8 mouse cellular contexts compared by ENCODE assay signal in the genomic region with DNA sequence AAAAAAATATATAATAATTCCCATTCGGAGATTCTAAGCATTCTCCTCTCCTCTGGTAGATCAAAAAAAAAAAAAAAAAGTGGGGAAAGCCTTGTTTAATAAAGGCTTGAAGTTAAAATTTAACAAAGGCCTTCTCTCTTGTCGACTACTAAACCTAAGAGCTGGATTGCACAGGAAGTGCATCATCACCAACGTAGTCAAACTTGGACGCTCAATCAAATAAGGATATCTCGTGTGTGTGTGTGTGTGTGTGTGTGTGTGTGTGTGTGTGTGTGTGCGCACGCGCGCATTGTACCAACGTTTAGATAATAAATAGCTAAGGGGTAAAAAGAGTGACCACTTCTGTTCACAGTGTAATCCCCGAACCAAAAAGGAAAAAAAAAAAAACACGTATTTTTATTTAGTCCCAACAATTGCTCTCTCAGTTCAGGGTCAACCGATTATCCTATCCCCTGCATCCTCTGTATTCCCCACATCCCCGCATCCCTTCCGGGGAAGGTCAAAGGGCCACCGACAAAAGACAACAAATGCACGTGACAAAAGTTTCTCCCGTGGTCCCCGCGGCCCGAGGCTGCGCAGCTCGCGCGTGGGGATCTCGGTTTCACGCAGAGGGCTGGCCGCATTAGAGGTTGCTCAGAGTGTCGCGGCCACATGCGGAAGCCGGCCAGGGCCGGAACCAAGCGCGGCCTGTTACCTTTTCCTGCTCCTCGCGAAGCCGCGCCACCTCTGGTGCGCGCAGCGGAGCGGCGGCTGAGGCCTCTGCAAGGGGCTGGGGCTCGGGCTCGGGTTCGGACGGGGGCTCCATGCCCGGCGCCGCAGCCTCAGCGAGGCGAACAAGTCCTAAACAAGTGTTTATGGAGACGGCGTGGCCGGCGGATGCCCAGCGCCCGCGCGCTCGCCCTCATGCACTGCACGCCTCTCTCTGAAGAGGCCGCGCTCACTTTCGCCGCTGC. TPM values are rescaled to one million over a fixed set of nuclear protein-coding genes. Genes with fewer than 3 reads are reported as not detected.
DNase-seq lines count a peak whose midpoint lies in the region; ATAC-seq lines count a peak whose summit lies in the region.

No protein-coding gene starts in this region.

- peak overlapping the region; percentile 90 for H3K27ac ChIP-seq in embryonic facial prominence, embryonic 14.5 days (replicated peaks; ENCODE audit: low read depth, low read length)
- H3K27ac ChIP-seq in limb, embryonic 13.5 days, result peak overlapping the region; percentile 87
- H3K27ac ChIP-seq in midbrain, embryonic 15.5 days, result peak overlapping the region; percentile 86

- peak overlapping the region; percentile 91 for H3K9ac ChIP-seq in embryonic facial prominence, embryonic 14.5 days (ENCODE audit: low read depth, low read length)
- peak overlapping the region; percentile 93 for H3K9ac ChIP-seq in limb, embryonic 13.5 days
- H3K9ac ChIP-seq in midbrain, embryonic 15.5 days, result peak overlapping the region; percentile 52

- peak; percentile 78 for ATAC-seq in embryonic facial prominence, embryonic 14.5 days (ENCODE audit: low read depth)
- ATAC-seq in limb, embryonic 13.5 days (ENCODE audit: low FRiP score, low read depth), result peak; percentile 79
- ATAC-seq in midbrain, embryonic 15.5 days (replicated peaks), result peak; percentile 89

- H3K4me3 ChIP-seq in embryonic facial prominence, embryonic 14.5 days (ENCODE audit: low read depth, low read length), result peak overlapping the region; percentile 85
- H3K4me3 ChIP-seq in limb, embryonic 13.5 days, result peak overlapping the region; percentile 94
- H3K4me3 ChIP-seq in midbrain, embryonic 15.5 days, result peak overlapping the region; percentile 86

- no peaks in the 10 kb centered on the region for H3K9me3 ChIP-seq in embryonic facial prominence, embryonic 14.5 days (ENCODE audit: control insufficient read depth, low read length)
- H3K9me3 ChIP-seq in limb, embryonic 13.5 days, result peaks cover 3% of the 10 kb centered on the region; the same call in 1 of the 2 replicates
- H3K9me3 ChIP-seq in midbrain, embryonic 15.5 days, result no peaks in the 10 kb centered on the region

- WGBS in embryonic facial prominence, embryonic 14.5 days, result under 1% methylated on average over 49 of the region's 67 CpGs
- under 1% methylated on average over 65 of the region's 67 CpGs for WGBS in limb, embryonic 13.5 days
- WGBS in midbrain, embryonic 15.5 days, result under 1% methylated on average over 62 of the region's 67 CpGs

- peak overlapping the region; percentile 54 for H3K4me2 ChIP-seq in embryonic facial prominence, embryonic 14.5 days (ENCODE audit: low read depth, low read length)
- peak overlapping the region; percentile 70 for H3K4me2 ChIP-seq in limb, embryonic 13.5 days (replicated peaks)
- H3K4me2 ChIP-seq in midbrain, embryonic 15.5 days, result peak overlapping the region; percentile 62

- no peaks in the 10 kb centered on the region for H3K27me3 ChIP-seq in embryonic facial prominence, embryonic 14.5 days (replicated peaks; ENCODE audit: control insufficient read depth, insufficient read depth, low read length)
- H3K27me3 ChIP-seq in limb, embryonic 13.5 days, result no peaks in the 10 kb centered on the region
- H3K27me3 ChIP-seq in midbrain, embryonic 15.5 days (replicated peaks), result no peaks in the 10 kb centered on the region

- no peaks in the 10 kb centered on the region for H3K36me3 ChIP-seq in embryonic facial prominence, embryonic 14.5 days (ENCODE audit: control insufficient read depth, insufficient read depth, low read length)
- no peaks in the 10 kb centered on the region for H3K36me3 ChIP-seq in limb, embryonic 13.5 days
- no peaks in the 10 kb centered on the region for H3K36me3 ChIP-seq in midbrain, embryonic 15.5 days (replicated peaks)

- peaks cover 14% of the 10 kb centered on the region for H3K4me1 ChIP-seq in embryonic facial prominence, embryonic 14.5 days (ENCODE audit: control insufficient read depth, insufficient read depth, low read length)
- H3K4me1 ChIP-seq in limb, embryonic 13.5 days, result peaks cover 8% of the 10 kb centered on the region; the same call in 1 of the 2 replicates
- 0 out of 2 replicates have a peak, but pooled peaks cover 6% of the 10 kb centered on the region for H3K4me1 ChIP-seq in midbrain, embryonic 15.5 days

- peak; percentile 76 for DNase-seq in 3T3-L1 (ENCODE audit: low read depth, low spot score)
- peak; percentile 31 to 54 for DNase-seq in adrenal gland, postnatal 4 days (ENCODE audit: low spot score in 2 of 2)
- DNase-seq in embryonic facial prominence, embryonic 14.5 days (ENCODE audit: low spot score), result peak; percentile 81
- peak; percentile 58 for DNase-seq in heart, adult 8-10 months (ENCODE audit: low spot score)
- DNase-seq in kidney, adult 9 months, result peak; percentile 79
- peak; percentile 67 to 75 for DNase-seq in spleen, adult 18-20 months

RNA-seq across cellular contexts. Expression of a gene that starts 4.7 kb away (rescaled TPM):
- total RNA-seq in adrenal gland, postnatal 4 days (2021), result 10 to 100 TPM; 63.4 to 75.1 TPM
- 42.0 and 42.1 TPM in 2 replicates for polyA plus RNA-seq in embryonic facial prominence, embryonic 14.5 days (2014; fragmentation: Nextera tagmentation; extraction: Ambion mirVana)
- 10 to 100 TPM; 14.2 to 25.3 (median 16.6) TPM for total RNA-seq in heart, adult 8-10 months (2022)
- 42.3 and 42.6 TPM in 2 replicates for polyA plus RNA-seq in limb, embryonic 13.5 days (2015; fragmentation: Nextera tagmentation; extraction: Ambion mirVana)
- 34.3 and 35.1 TPM in 2 replicates for polyA plus RNA-seq in midbrain, embryonic 15.5 days (2015; fragmentation: Nextera tagmentation; extraction: Ambion mirVana)

Comparison
In these comparisons a context has a peak if more than half of its experiments do, and no peak if none do; other contexts are left out.
1. Peak in every context shown above with its lines: DNase-seq, ATAC-seq, H3K4me3 ChIP-seq and H3K27ac ChIP-seq.